Mouse (Mus musculus) gastrocnemius, adult 2 months (tissue): ENCODE data around the gene Art1. TPM values are rescaled to one million over a fixed set of nuclear protein-coding genes. Genes with fewer than 3 reads are reported as not detected.

ENCODE experiments used
- DNase-seq: peaks from one replicate; pipeline ENCODE4 v3.0.0; 2022
- H3K27ac ChIP-seq: fragments of 200-600 bp; 2 replicates; pipeline ENCODE4 v1.8.1; 2022; ENCODE audit warnings: mild to moderate bottlenecking
- H3K4me3 ChIP-seq: fragments of 200-600 bp; 2 replicates; pipeline ENCODE4 v1.8.1; 2022; ENCODE audit warnings: mild to moderate bottlenecking, moderate library complexity
- CTCF ChIP-seq: fragments of 200-600 bp; IDR thresholded peaks from 2 replicates; pipeline ENCODE4 v1.8.1; 2022; ENCODE audit warnings: antibody characterized with exemption, mild to moderate bottlenecking, moderate library complexity
- intact Hi-C: fragments of 180-260 bp; cut with DNase I; formaldehyde crosslinking; loops from one replicate; pipeline ENCODE4 v1.15.1; 2025
- total RNA-seq, 2 experiments: library from RNA; stranded (reverse); gene quantifications; 2 replicates each; pipeline ENCODE4 v1.2.3; 2021

Art1 gene
- total RNA-seq, 2 experiments from 2014 or later = 480 to 491 TPM

DNA sequence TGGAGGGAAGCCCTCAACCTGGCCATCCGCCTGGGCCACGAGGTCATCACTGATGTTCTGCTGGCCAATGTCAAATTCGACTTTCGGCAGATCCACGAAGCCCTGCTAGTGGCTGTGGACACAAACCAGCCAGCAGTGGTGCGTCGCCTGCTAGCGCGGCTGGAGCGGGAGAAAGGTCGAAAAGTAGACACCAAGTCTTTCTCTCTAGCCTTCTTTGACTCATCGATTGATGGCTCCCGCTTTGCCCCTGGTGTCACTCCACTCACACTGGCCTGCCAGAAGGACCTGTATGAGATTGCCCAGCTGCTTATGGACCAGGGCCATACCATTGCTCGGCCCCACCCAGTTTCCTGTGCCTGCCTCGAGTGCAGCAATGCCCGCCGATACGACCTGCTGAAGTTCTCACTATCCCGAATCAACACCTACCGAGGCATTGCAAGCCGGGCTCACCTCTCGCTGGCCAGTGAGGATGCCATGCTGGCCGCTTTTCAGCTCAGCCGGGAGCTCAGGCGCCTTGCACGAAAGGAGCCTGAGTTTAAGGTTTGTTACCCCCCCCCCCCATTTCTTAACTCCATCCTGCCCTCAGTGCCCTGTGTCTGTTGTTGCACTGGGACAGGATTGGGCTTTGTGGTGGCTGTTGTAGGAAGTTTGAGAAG is 17.4 kb upstream of the Art1 start:
- no peak overlapping the region for H3K4me3 ChIP-seq
- no peak for TF ChIP-seq CTCF
- no peak overlapping the region for H3K27ac ChIP-seq
- intact Hi-C loops = no loop called here
- DNase-seq = no peak

DNA sequence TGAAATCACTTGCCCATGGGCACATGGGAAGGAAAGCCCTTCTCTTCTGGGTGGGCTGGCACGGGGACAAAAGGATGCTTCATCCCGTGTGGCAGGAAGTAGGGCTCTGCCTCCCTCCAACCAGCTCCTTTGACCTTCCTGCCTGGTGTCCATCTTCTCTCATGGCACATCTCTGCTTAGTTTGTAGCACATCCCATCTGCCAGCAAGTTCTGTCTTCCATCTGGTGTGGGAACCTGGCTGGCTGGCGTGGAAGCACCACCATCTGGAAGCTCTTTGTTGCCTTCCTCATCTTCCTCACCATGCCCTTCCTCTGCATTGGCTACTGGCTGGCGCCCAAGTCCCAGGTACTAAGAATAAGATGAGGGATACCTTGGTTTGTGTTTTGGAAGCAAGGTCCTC is 14.2 kb upstream of the Art1 start:
- Histone ChIP-seq H3K27ac (no peak overlapping the region), H3K4me3 (no peak overlapping the region)
- DNase-seq = no peak
- no peak for TF ChIP-seq CTCF
- intact Hi-C loops = no loop called here

DNA sequence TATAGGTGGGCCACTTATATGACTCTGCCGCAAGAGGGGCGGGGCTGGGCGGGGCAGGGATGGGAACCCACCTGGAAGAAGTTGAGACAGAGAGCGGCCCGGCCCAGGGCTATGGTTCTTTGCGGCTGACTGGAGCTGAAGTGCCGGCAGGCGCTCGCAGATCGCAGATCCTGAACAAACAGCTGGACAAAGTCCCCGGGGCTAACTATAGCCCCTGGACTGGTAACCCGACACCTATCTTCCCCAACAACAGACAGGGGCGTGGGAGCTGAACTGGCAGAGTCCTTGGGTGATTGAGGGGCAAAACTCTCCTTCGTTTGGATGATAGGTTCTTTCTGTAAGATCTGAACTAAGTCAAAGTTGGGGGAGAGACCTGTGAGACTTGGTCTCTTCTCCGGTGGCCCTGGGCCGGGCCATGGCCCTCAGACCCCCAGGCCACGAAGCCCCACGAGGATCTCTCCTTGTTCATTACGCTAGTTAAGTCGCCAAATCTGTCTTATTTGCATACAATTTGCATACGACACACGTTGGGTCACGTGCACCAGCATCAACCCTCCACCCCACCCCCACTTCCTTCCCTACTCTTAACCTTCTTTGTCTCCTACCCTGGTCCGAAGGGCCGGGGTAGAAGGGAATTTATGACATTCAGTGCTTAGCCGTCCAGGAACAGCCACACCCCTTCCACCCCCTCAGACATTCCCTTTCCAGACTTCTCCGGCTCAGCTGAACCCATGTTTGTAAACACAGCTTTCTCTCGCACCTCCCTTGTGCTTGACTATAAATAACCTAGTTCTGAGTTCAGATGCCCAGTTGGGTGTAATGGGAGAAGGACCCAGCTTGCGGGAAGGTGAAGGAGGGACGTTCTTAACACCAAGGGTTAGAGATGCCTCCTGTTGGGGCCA is 1.5 kb upstream of the Art1 start:
- Histone ChIP-seq H3K27ac (peak overlapping the region; percentile 97), H3K4me3 (peak overlapping the region; percentile 71)
- intact Hi-C loops = no loop called here
- peak; percentile 66 for DNase-seq
- TF ChIP-seq CTCF = no peak

DNA sequence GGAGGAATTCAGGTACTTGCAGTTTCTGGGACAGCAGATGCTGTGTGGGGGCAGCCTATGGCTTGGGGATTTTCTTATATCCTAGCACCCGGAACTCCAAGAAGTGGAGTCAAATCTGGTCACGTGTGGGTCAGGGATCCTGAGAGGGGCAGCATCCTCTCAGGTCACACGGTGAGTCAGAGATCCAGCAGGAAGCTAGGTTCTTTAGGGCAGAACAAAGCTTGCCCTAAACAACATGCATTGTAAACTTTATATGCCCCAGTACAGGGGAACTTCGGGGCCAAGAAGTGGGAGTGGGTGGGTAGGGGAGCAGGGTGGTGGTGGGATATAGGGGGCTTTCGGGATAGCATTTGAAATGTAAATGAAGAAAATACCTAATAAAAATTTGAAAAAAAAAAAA is 675 bp upstream of the Art1 start:
- intact Hi-C loops = no loop called here
- H3K4me3 ChIP-seq = peak overlapping the region; percentile 71
- H3K27ac ChIP-seq = peak overlapping the region; percentile 97
- no peak for TF ChIP-seq CTCF
- peak; percentile 14 for DNase-seq

DNA sequence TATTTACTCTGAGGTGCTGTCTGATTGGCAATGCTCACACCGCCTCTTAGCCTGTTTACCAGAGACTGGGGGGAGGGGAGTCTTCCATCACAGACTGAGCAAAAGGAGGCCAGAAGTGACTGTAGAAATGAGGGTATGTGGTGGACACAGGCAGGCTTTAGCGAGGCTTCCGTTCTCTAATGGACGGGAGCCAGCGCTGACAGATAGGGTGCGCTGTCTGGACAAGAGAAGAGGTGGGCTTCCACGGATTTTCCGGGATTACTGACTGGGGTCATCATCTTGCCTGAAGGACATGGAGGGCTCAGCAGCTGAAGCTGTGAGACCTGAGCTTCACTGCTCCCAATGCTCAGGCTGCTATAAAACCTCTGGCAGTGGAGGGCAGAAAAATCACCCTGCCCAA is 698 bp downstream of the Art1 start:
- peak overlapping the region; percentile 97 for H3K27ac ChIP-seq

DNA sequence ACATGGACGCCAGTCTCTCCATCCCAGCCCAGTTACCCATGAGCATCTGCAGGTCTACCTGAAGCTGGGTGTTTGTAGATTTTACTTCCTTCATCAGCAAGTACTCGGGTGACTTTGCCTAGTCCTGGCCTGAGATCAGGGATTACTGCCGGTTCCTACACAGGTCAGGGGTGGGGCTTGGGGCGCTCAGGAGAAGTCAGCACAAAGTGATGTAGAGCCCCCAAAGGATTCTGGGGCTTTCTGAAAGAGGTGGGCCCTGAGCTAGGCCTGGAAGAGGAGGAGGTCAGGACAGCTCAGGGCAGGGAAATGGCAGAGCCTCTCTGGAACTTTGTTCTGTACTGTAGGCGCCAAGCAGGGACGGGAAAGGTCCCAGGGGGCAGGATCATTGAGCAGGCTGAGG is 1.2 kb downstream of the Art1 start:
- TF ChIP-seq CTCF = no peak
- peak; percentile 67 for DNase-seq
- intact Hi-C loops = no loop called here
- peak overlapping the region; percentile 71 for H3K4me3 ChIP-seq
- H3K27ac ChIP-seq = peak overlapping the region; percentile 97

More for the DNA sequence above, 698 bp downstream of the Art1 start:
- peak; percentile 66 for DNase-seq
- peak overlapping the region; percentile 71 for H3K4me3 ChIP-seq
- TF ChIP-seq CTCF = peak; percentile 36
- intact Hi-C loops = no loop called here

DNA sequence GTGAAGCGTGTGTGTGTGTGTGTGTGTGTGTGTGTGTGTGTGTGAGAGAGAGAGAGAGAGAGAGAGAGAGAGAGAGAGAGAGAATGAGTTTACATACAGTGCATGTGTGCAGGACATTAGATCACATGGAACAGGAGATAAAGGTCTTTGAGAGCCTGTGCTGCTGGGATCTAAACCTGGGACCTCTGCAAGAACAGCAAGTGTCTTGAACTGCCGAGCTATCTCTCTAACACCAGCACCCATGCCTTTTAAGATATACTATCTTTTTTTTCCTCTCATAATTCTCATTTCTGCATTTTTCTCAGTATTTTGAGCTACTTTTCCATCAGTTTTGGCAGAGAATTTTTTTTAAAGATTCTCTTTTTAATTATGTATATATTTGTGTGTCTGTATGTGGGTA is 2.0 kb downstream of the Art1 start:
- H3K4me3 ChIP-seq = peak overlapping the region; percentile 71
- TF ChIP-seq CTCF = no peak
- DNase-seq = no peak
- H3K27ac ChIP-seq = peak overlapping the region; percentile 97
- intact Hi-C loops = no loop called here

DNA sequence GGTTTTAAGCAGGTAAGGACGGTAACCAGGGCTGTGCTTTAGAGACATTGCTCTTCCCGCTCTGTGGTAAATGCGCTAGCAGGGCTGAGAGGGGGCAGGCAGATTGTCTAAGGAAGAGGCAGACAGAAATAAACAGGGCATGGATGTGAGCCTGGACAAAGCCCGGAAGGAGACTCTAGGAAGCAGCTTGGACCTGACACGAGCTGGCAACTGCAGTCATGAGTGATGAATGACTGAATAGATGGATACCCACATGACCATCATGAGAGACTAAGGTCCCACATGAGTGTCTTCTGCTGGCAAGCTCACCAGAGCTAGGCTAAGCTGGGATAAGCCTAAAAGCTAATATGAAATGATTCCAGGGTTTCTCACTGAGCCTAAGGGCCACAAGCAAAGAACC is 2.6 kb downstream of the Art1 start:
- peak overlapping the region; percentile 71 for H3K4me3 ChIP-seq
- peak; percentile 58 for DNase-seq
- TF ChIP-seq CTCF = no peak
- H3K27ac ChIP-seq = peak overlapping the region; percentile 97
- intact Hi-C loops = no loop called here

DNA sequence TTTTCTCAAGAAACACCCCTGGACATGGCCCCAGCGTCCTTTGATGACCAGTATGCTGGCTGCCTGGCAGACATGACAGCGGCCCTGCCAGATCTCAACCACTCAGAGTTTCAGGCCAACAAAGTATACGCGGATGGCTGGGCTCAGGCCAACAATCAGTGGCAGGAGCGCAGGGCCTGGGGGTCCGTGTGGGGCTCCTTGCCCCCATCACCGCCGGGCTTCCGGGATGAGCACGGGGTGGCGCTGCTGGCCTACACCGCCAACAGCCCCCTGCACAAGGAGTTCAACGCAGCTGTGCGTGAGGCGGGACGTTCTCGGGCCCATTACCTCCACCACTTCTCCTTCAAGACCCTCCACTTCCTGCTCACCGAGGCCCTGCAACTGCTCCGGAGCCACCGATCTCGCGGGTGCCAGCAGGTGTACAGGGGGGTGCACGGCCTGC is 5.2 kb downstream of the Art1 start:
- Histone ChIP-seq H3K27ac (peak overlapping the region; percentile 67; the same call in 1 of the 2 replicates), H3K4me3 (peak overlapping the region; percentile 71)
- DNase-seq = peak; percentile 58
- intact Hi-C loops = no loop called here
- no peak for TF ChIP-seq CTCF

DNA sequence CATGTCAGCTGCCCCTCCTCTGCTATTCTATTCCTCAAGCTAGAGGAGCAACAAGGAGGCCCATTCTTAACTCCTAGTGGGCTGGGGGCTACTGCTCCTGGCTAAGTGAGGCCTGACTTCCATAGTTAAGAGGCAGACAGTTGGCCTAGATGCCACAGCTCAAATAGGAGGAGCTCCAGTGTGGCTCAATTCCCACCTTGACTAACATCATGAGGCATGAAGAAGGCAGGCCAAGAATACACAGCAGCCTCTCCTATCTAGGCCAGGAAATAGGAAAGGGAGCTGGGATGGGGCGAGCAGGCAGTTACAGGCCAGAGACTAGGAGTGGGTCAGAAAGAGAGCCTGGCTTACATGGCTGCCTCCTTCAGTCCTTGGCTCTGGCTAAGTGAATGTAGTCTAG is 6.7 kb downstream of the Art1 start:
- no peak for TF ChIP-seq CTCF

DNA sequence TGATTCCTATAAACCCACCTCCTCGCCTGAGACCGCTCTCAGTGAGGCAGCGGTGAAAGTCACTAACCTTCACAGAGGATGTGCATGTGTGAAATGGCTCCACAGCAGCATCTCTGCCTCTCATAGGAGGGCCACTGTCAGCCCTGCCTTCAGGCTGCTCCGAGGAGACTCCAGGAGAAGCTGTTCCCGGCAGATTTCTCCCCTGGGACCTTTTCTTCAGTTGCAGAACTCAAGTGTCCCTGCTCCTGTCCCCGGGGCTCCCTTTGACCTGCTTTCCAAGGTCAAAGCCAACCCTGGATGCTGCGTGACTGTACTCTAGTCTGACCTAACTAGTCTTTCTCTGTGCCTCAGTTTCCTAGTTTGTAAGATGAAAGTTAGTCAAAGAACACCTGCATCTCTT is 7.6 kb downstream of the Art1 start, which contains the start of gene Art5:
Gene Art5 (minus strand): TSS at position 319 of the 400 bp plus-strand sequence.
- intact Hi-C loops = no loop called here
- Histone ChIP-seq H3K4me3 (peak within 1 kb of the TSS; percentile 71), H3K27ac (peak within 1 kb of the TSS; percentile 67)
- peak; percentile 29 for DNase-seq
- no peak for TF ChIP-seq CTCF

More for the DNA sequence above, 6.7 kb downstream of the Art1 start:
- peak; percentile 61 for DNase-seq
- Histone ChIP-seq H3K27ac (peak overlapping the region; percentile 67), H3K4me3 (peak overlapping the region; percentile 71)
- intact Hi-C loops = no loop called here

DNA sequence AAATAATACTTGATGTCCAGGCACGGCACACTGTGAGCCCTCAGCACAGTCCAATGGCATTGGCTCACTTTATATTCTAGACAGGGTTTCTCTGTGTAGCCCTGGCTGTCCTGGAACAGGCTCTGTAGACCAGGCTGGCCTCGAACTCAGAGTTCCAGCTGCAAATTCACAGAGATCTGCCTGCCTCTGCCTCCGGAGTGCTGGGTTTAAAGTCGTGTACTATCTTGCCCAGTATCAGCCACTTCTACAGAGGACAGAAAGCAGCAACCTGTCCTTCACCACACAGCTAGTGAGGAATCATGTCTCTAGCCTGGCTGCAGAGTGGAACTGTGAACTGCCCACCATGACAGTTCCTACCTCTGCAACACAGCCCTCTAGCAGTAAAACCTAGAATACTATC is 8.2 kb downstream of the Art1 start:
- DNase-seq = no peak
- Histone ChIP-seq H3K4me3 (no peak overlapping the region), H3K27ac (peak overlapping the region; percentile 6)
- intact Hi-C loops = no loop called here
- TF ChIP-seq CTCF = no peak

DNA sequence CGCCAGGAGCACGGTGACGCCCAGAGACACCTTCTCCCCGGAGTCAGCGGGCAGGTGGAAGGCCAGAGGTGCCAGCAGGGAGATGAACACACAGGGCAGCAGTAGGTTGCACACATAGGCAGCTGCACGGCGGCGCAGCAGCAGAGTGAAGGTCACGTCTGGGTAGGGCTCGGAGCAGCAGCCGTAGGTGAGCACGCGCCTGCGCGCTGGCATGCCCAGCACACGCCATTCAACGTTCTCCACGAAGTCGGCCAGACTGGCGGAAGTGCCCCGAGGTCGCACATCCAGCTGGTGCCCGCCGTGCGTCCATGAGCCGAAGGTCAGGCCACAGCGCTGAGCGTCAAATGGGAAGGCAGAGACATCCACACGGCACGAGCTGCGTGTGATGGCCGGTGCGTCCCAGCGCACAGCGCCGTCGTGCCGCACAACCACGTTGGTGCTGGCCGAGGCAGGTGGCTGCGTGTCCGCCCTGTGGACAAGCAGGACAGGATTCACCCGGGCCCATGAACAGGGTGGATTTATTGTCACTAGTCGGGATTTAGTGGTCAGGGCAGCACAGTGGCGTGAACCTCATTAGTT is 11.7 kb downstream of the Art1 start:
- TF ChIP-seq CTCF = no peak
- intact Hi-C loops = no loop called here
- Histone ChIP-seq H3K4me3 (no peak overlapping the region), H3K27ac (no peak overlapping the region)
- DNase-seq = peak; percentile 35
